Mouse (Mus musculus): ENCODE results near the gene Fam135a.

The Fam135a gene

DNA sequence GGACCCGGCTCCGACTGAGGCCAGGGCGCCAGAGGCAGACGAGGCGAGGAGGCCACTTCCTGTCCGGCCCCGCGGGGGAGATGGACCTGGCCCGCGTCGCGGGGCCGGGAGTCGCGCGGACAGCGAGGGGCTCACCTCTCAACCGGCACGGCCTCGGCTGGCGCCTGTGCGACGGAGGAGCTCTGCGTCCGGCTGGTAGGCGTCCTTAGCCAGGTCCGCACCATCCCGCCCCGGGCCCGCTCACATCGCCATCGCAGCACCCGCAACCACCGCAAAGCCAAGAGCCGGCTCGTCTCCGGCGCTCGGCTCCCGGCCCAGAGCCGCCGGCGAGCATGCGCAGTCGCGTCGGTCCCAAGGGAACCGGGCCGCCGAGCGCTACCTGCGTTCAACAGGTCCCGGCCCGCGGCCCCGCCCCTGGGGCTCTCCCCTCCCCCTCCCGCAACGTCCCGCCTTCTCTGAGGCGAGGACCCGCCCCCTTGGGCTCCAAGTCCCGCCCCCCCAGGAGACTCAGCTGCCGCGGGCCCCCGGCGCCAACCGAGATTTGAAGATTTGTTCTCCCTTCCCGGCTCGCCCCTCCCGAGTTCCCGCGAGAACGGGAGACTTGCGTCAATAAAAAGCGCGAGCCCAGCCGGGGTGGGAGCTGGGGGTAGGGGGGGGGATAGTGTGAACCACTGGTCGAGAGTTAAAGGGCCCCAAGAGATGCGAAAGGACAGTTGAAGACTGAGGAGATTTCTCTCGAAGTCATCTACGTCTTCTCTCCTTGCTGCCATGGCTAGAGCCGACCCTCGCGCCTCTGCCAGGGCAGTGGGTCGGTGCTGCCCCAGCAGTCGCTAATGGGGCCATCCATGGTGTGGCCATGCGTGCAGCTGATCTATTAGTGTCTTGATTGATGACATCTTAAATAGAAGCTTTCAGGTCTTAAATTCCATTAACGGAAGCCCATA is at the start of gene Fam135a:
Gene Fam135a (minus strand): TSS at position 416 of the 944 bp plus-strand sequence.
- DNase-seq (ENCODE audit: low spot score in 2 of 2), result peak; percentile 97

DNA sequence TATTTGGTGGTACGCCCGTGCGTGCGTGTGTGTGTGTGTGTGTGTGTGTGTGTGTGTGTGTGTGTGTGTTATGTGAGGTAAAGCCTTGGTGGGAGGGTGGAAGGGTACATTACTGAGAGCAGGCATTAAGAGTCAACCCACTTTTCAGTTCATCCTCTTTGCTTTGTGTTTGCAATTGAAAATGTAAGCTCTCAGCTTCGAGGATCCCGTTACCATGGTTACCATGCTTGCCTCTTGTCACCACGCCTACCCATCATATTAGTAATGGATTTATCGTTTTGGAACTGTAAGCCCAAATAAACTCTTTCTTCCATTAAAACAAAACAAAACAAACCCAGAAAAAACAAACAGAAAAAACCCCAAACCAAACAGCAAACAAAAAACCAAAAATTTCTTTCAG is 43.4 kb upstream of the Fam135a start:
- DNase-seq (ENCODE audit: low spot score in 2 of 2), result no peak

DNA sequence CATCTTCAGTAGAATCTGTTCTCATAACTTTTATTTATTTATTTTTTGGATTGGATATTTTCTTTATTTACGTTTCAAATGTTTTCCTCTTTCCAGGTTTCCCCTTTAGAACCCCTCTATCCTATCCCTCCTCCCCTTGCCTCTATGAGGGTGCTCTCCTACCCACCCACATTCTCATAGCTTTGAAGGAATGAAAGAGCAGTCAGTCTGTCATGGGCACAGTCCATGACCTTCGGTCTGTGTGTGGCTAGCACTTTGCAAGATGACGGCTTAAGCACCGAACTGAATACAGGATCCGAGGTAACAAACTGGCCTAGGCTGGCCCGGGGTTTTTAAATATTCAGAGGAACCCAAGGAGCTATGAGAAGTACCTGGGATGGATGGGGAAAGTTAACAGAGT is 40.4 kb upstream of the Fam135a start:
- no peak for DNase-seq (ENCODE audit: low spot score in 2 of 2)

DNA sequence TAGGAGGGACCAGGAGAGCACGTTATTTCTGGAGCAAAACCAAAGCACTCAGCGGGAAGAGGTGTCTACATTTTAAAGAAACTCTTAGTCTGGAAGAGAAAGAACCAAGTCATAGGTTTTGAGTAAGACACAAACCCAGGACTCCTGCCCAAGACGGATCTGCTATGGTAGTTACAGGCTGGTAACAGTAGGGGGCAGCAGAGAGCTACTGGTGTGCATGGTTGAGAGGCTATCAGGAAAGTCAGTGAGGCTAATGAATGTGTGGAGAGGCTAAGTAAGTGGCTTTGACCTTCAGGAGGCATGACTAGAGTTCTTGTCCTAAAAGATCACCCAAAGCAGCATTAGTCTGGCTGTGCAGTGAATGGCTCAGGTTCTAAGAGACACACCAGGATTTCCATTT is 37.0 kb upstream of the Fam135a start:
- DNase-seq (ENCODE audit: low spot score in 2 of 2), result peak; percentile 43 to 74

DNA sequence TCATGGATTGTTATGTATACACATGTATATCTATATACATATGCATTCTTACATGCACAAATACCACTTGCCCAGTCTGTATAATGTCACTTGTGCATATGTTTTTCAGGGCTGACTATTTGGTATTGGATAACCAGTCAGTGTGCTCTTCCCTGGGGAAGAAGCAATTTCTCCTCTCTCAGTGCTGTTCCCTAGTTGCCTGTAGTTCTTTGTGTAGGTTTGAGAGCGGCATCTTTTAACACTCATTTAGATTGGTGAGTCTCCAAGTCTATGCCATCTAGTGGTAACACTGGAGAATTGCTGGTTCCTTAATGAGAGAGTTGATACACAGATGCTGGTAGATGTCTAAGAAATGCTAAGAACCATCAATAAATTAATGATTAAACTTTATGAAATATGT is 34.7 kb upstream of the Fam135a start:
- DNase-seq (ENCODE audit: low spot score in 2 of 2), result no peak

DNA sequence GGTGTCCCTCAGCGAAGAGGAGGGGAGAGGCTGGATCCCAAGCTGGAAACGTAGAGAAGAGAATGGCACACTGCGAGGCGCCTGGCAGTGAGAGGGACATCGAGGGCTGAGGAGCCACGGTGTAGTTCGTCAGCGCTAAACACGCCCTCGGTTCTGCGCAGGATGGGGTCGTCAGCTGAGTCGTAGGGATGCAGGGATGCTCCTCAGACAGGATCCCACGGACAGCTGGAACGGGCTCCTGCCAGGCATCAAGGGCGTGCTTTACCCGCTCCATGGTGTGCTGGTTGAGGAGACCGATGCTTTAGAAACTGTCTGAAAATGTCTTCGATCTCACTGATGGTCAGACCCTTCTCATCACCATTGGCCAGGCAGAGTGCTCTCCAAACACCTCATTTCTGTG is 33.7 kb upstream of the Fam135a start:
- no peak for DNase-seq (ENCODE audit: low spot score in 2 of 2)

DNA sequence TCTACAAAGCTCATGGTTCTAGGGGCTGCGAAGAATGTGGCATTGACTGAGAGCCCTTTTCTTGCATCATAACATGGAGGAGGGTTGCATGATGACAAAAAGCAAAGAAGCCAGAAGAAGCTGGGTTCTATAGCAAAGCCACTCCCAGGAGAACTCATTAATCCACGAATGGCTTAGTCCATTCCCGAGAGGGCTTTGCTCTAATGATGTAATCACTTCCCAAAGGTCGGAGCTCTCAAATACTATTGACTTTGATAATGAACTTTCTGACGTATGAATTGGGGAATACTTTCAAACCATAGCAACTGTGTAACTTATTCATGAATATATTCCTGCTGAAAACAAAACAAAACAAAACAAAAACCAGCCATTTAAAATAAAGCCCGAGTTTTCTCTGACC is 27.7 kb upstream of the Fam135a start:
- DNase-seq (ENCODE audit: low spot score in 2 of 2), result no peak

DNA sequence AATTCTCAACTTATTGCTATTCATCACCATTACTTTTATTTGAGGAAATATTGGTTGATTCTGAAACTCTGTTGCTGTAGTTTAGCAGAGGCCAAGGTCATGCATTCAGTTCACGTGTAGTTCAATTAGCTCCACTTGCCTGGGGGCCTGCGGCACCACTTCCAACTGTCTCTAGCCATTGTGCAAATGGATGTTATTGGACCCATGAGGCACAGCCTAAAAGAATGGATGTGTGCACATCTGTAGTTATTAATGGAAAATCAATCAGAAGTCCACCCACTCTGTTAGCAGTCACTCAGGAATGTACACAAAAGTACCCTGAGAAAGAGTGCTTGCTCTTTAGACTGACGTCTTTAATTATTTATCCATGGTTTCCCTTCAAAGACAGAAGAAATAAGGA is 24.5 kb upstream of the Fam135a start:
- no peak for DNase-seq (ENCODE audit: low spot score in 2 of 2)

DNA sequence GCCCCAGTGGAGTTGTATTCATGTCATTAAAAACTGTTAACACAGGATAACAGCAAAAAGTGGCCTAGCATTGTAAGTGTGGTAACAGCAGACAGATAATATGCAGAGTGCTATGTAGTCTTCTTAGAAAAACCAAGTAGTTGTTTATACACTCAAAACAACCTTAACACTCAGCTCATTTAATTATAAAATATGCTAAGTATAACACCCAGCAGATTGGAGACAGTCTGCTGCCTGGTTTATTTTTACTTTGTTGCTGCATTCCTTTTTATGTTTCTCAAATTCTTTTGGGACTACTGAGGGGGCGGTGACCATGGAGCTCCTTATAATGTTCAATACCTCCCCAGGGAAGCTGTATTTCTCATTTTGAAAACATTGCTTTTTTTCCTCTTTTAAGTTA is 22.4 kb upstream of the Fam135a start:
- DNase-seq (ENCODE audit: low spot score in 2 of 2), result peak in 1 of 2 experiments; percentile 67

DNA sequence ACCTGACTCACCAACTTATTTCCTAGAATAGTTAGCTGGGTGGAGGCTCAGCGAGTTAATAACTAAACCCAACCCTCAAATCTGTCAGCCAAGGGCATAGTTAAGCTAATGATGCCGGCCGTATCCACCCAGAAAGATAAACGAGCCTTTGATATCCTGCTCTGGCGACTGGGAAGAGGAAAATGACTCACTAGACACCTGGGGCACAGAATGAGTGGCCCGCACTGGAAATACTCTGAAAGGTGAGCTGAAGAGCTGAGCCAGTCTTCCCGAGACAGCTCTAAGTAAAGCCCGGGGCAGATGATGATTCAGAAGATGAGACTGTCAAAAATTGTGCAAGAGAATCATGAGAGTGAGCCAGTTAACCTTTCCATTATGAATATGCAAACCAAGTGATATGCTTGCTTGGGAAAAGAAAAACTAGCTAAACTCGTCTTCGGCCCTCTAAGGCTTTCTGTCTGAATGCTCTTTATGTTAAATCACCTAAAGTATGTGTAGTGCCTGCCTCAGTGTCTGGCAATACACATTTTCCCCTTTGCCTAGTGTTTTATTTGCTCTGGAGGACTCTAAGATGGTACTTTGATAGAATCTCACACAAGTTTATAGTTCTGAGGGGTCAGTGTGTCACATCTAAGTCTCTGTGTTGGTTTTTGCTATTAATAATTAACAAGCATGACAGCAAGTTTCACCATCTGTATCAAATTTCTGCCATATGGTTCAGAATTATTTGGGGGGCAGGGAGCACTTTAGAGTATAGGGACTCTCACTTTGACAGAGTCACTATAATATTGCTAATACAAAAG is 8.0 kb upstream of the Fam135a start:
- DNase-seq (ENCODE audit: low spot score in 2 of 2), result no peak

DNA sequence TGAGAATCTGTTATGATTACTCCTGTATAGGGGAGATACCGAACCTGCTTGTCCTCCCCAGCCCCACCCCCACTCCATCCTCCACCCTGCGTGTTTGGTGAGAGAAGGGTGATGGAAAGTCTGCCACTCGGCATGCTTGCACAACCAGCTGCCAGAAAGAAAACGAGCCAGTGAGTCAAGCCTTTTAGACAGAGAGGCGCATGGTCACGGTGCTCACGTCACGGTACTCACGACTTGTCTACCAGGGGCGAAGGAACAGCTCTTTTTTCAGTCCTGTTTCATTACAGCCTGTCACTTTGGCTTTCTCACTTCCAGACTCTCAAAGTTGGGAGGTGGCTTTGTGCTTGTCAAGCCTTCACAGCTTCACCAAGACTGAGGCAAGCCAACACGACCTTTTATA is 7.2 kb upstream of the Fam135a start:
- DNase-seq (ENCODE audit: low spot score in 2 of 2), result no peak

DNA sequence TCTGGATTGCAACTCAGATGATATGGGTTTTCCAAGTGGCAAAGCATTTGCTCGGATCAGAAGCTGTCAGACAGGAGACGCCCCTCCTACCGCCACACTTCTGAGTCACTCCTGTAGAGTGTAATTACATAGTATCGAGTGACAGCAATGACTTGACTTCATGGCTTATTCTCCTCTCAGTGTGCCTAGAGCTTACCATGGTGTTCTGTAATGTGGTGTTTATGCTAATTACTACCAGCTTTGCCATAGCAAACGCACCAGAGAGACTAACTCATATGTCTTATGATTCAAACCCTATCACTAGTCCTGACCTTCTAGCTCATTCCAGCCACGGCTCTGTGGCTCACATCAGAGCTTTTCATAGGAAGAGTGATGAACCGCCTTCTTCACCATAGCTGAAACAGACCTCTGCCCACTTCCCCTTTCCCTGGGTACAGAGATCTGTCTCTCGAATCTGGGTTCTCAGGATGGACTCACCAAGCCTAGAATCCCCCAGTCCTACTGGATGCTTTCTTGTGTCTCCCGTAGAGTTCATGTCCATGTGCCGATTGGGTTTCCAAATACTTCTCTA is 2.5 kb upstream of the Fam135a start:
- DNase-seq (ENCODE audit: low spot score in 2 of 2), result no peak

DNA sequence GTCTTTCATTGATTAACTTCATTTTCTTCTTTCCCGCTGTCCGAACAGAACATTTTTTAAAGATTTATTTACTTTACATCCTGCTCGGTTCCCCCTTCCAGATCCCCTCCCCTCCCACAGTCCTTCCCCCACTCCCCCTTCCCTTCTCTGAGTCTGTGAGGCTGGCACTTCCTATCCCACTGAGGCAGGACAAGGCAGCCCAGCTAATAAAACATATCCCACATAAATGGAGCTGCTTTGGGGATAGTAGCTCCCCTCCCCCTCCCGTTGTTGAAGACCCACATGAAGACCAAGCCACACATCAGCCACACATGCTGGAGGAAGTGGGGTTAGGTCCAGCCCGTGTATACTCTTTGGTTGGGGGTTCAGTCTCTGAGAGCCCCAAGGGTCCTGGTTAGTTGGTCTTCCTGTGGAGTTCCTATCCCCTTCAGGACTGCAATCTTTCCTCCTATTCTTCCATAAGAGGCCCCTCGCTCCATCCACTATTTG is 773 bp upstream of the Fam135a start:
- DNase-seq (ENCODE audit: low spot score in 2 of 2), result no peak

DNA sequence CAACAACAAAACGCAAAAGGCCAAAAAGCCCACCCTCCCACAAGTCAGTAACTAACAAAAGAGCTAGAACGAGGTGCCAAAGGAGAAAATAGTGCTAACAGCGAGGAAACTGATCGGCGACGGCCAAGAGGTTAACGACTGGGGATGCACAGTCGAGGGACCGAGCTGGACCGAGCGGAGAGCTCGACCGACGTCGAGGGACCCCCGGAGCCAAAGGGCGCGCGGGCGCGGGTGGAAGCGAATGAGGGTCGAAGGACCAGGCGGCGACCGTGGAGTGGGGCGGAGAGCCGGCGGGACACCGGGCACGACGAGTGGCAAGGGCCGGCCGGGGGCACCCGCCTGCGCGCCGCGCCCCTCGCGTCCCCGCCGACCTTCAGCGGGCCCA is 608 bp downstream of the Fam135a start:
- DNase-seq (ENCODE audit: low spot score in 2 of 2), result peak in 1 of 2 experiments; percentile 51

DNA sequence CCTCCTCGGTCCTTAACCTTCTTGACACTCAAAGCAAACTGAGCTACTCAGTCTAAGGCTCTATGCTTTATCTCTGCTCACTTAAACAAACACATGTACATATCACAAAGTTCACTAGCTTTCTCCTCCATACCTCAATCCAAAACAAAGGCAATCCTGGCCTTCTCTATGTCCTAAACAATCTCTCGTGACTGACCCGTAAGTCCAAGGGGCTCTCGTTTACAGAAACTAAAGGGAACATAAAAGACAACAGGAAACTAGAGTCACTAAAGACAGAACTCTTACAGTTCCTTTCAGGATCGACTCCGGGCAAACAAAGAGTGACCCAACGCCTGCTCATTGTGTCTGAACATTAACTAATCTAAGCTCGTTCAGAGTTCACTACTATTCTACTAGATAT is 2.6 kb downstream of the Fam135a start:
- no peak for DNase-seq (ENCODE audit: low spot score in 2 of 2)

DNA sequence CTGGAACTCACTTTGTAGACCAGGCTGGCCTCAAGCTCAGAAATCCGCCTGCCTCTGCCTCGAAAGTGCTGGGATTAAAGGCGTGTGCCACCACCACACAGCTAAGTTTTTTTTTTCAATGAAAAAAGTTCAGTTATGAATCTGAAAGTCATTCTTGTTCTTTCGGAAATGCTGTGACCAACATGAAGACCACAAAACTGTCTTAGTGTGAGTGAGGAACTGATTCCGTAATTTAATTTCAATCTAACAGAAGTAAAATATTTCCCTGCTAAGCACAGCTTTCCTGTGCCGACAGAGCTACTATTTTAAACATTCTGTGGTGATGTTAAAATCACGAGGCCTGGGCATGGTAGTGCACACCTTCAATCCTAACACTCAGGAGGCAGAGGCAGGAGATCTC is 7.7 kb downstream of the Fam135a start:
- DNase-seq (ENCODE audit: low spot score in 2 of 2), result no peak

DNA sequence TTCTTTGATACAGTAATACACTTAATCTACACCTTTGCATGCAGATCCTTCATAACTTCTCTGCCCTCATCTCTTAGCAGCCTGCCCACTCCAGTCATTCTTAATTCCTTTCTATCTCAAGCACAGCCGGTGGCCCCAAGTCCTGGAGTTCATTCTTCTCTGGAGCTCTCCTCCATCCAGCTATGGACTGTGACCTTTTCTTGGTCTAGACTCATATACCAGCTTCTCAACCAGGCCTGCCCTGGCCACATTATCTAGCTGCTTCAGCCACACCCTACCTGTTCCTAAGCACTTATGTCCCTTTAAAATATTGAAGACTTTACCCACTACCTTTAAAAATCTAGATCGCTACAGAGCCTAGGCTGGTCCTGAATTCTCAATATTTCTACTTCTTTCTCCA is 9.5 kb downstream of the Fam135a start:
- no peak for DNase-seq (ENCODE audit: low spot score in 2 of 2)

DNA sequence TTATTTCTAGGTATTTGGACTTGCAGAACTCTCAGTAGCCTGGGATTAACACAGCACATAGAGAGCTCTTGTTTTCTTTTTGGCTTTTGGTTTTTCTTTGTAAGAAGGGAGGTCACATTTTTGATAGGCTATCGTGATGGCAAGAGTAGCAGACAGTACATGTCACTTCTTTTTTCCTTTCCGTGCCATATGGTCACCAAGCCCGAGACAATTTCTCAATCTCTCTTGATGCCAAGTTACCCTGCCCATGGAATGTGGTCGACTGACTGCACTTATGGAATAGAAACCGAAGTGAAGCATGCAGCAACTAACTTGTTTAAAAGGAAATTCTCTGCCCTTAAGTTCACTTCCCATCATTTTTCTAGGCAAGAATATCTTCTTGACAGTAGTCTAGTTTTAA is 10.0 kb downstream of the Fam135a start:
- DNase-seq (ENCODE audit: low spot score in 2 of 2), result no peak

DNA sequence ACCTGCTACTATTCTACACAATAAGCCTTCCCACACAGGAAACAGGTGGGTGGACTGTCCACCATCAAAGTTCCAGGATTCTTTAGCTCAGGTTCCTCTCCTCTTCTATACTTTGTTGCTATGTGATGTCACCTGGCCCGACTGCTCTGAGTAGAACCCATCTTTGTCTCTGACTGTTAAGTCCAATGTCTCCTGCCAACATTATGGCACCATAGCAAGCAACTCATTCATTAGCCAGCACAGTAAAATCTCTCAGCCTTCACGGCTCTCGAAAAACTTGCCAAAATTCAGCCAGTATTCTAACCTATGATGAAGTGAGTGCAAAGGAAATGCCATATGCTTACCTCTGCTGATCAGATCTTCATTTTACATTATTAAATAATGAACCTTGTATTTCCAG is 14.0 kb downstream of the Fam135a start:
- DNase-seq (ENCODE audit: low spot score in 2 of 2), result no peak

DNA sequence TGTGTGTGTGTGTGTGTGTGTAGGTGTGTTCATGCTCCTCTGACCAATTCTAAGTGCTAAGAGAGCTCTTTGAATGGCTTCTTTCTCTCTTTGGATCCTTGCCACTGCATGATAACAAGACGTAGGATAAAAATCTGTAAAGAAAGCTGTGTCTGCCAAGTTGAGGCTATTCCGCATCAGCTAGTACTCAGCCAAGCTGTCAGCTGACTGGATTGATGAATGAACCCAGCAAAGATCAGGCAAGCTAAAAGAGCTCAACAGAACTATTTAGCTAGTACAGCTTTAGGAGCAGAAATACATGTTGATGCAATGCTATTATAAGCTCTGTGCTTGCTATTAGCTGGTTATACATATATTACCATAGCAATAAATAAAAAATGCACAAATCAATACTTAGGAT is 25.7 kb downstream of the Fam135a start:
- DNase-seq (ENCODE audit: low spot score in 2 of 2), result peak in 1 of 2 experiments; percentile 42

DNA sequence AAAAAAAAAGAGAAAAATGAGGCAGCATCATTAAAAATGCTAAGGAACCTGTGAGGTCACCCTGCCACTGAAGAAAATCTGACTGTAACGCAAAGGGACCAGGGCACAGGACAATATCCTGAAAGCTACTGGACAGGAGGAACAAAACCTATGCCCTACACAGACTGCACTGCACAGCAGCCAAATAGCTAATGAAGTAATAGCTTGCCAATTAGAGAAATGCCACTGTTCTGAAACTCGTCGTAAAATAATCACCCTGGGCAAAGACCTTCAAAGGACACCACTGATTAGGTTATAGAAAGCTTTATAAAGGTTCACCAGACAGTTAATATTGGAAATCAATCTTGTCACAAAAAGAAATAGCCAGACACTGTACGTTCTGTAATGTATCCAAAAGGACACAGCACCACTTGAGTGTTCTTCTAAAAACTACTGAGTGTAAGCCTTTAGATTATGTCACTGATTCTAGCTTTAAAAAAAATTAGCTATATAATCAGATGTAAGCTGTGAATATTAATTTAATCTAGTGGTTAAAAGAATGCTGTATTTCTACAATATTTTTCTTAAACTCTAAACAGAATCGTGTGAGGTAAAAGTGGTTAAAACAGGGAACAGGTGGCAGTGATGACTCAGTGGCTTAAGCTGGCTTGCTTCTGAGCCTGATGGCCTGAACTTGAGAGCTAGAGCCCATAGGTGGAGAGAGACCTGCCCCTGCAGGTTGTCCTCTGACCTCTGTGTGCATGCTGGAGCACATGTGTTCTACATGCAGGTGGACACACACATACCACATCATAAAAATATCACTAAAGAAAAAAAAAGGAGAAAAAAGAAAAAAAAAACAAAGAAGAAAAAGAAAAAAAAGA is 26.5 kb downstream of the Fam135a start:
- no peak for DNase-seq (ENCODE audit: low spot score in 2 of 2)
